Mouse (Mus musculus) cerebellum, adult 2 months (tissue): ENCODE data around the gene Slc12a7.

ENCODE experiments used
- CTCF ChIP-seq: fragments of 200-500 bp; IDR thresholded peaks from 2 replicates; pipeline ENCODE4 v1.5.1; 2011; ENCODE audit warnings: low read depth, mild to moderate bottlenecking, control low read depth, low read length, moderate library complexity, borderline replicate concordance; ENCODE audit not compliant: insufficient read depth
- POLR2A ChIP-seq: fragments of 200-500 bp; IDR thresholded peaks from 2 replicates; pipeline ENCODE4 v1.6.1; 2011; ENCODE audit warnings: low read length, control low read depth, borderline replicate concordance; ENCODE audit not compliant: insufficient read depth

DNA sequence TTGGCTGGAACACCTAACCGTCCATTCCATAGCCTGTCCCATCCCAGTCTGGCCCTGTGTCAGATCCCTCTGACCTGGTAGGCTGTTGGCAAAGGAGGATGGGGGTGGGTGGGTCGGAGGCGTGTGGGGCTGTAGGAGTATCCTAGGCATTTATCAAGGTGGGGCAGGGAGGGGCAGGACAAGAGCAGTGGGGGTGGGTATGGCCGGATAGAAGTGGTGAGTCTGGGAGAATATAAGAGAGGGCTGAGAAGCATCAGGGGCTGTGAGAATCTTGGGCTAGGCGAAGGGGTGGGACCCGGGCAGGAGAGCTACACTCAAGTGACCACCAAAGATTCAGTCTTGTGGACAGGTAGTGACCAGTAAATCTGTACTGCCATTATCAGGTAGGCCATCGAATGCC, 659 bp upstream of the Slc12a7 start:
- TF ChIP-seq CTCF (no peak), POLR2A (no peak)
